Mouse (Mus musculus) kidney, adult 11 months (tissue): ENCODE data around the gene Ypel4.
"Not testable (repeated sequence)": the region's sequence is repeated elsewhere in the genome, so short reads cannot be mapped to it uniquely, and the experiment has no call there.

ENCODE experiments used
- DNase-seq: peaks from one replicate; pipeline ENCODE4 v3.0.0; 2022

Ypel4 gene

GRCm38 (mm10) chr2:84728191-84728590 lies 5.7 kb upstream of the Ypel4 start:
- DNase-seq: not testable (repeated sequence)

- DNase-seq: no peak
Observed at GRCm38 (mm10) chr2:84731206-84731605, 2.7 kb upstream of the Ypel4 start.

GRCm38 (mm10) chr2:84732394-84732793 lies 1.5 kb upstream of the Ypel4 start:
- no peak for DNase-seq

GRCm38 (mm10) chr2:84734351-84734864 lies 550 bp downstream of the Ypel4 start:
- no peak for DNase-seq

- DNase-seq: no peak
Observed at GRCm38 (mm10) chr2:84734919-84735318, 1.1 kb downstream of the Ypel4 start.

GRCm38 (mm10) chr2:84735346-84735920 lies 1.6 kb downstream of the Ypel4 start:
- DNase-seq: no peak

GRCm38 (mm10) chr2:84736312-84737161 lies 2.7 kb downstream of the Ypel4 start:
- no peak for DNase-seq

GRCm38 (mm10) chr2:84737451-84737925 lies 3.6 kb downstream of the Ypel4 start:
- no peak for DNase-seq

- peak; percentile 66 for DNase-seq
Observed at GRCm38 (mm10) chr2:84738271-84738911, 4.5 kb downstream of the Ypel4 start.

- DNase-seq: no peak
Observed at GRCm38 (mm10) chr2:84740608-84741333, 6.9 kb downstream of the Ypel4 start.

- no peak for DNase-seq
Observed at GRCm38 (mm10) chr2:84741841-84742450, 8.1 kb downstream of the Ypel4 start.

- no peak for DNase-seq
Observed at GRCm38 (mm10) chr2:84742451-84743283, 8.8 kb downstream of the Ypel4 start.

- DNase-seq: peak; percentile 86
Observed at GRCm38 (mm10) chr2:84743561-84743960, 9.7 kb downstream of the Ypel4 start, which contains the start of gene Gm19426. Gm19426 (minus strand) TSS chr2:84743655.

GRCm38 (mm10) chr2:84744126-84744525 lies 10.3 kb downstream of the Ypel4 start:
- no peak for DNase-seq

GRCm38 (mm10) chr2:84750115-84750514 lies 16.3 kb downstream of the Ypel4 start:
- no peak for DNase-seq

GRCm38 (mm10) chr2:84756245-84756644 lies 22.4 kb downstream of the Ypel4 start:
- peak; percentile 76 for DNase-seq

GRCm38 (mm10) chr2:84757026-84757682 lies 23.3 kb downstream of the Ypel4 start:
- DNase-seq: no peak

- DNase-seq: peak; percentile 43
Observed at GRCm38 (mm10) chr2:84758542-84759127, 24.8 kb downstream of the Ypel4 start.

- no peak for DNase-seq
Observed at GRCm38 (mm10) chr2:84760777-84761176, 26.9 kb downstream of the Ypel4 start.

- no peak for DNase-seq
Observed at GRCm38 (mm10) chr2:84761309-84761708, 27.5 kb downstream of the Ypel4 start.
